Mouse (Mus musculus) small intestine, adult 2 months (tissue): ENCODE results near the gene Atp13a2. TPM values are rescaled to one million over a fixed set of nuclear protein-coding genes. Genes with fewer than 3 reads are reported as not detected.
A peak's percentile ranks its signal among the peaks of the same experiment; 100 is the strongest.

Experiments used
- H3K27ac ChIP-seq: fragments of 200-500 bp; 2 replicates; pipeline ENCODE4 v1.5.1; 2012; ENCODE audit warnings: low read depth, low read length, control low read depth, inconsistent platforms; ENCODE audit not compliant: insufficient read depth
- H3K27me3 ChIP-seq: fragments of 200-500 bp; 2 replicates; pipeline ENCODE4 v1.6.1; 2012; ENCODE audit warnings: mild to moderate bottlenecking, moderate library complexity, low read length, inconsistent platforms; ENCODE audit not compliant: control insufficient read depth, insufficient read depth
- H3K36me3 ChIP-seq: fragments of 200-500 bp; 2 replicates; pipeline ENCODE4 v1.6.1; 2012; ENCODE audit warnings: mild to moderate bottlenecking, low read length, control low read depth, inconsistent platforms; ENCODE audit not compliant: control insufficient read depth, insufficient read depth
- H3K4me1 ChIP-seq: fragments of 200-500 bp; 2 replicates; pipeline ENCODE4 v1.6.1; 2012; ENCODE audit warnings: low read length, inconsistent platforms, mixed read lengths; ENCODE audit not compliant: control insufficient read depth, insufficient read depth, insufficient read length
- H3K4me3 ChIP-seq: fragments of 200-500 bp; 2 replicates; pipeline ENCODE4 v1.5.1; 2012; ENCODE audit warnings: low read depth, mild to moderate bottlenecking, control low read depth, inconsistent platforms, low read length, moderate library complexity
- CTCF ChIP-seq: fragments of 200-500 bp; IDR thresholded peaks from 2 replicates; pipeline ENCODE4 v1.5.1; 2012; ENCODE audit warnings: low read depth, mild to moderate bottlenecking, control low read depth, inconsistent platforms, low read length, moderate library complexity, mixed read lengths; ENCODE audit not compliant: insufficient replicate concordance, insufficient read length; ENCODE audit errors: extremely low read depth
- POLR2A ChIP-seq: fragments of 200-500 bp; IDR thresholded peaks from 2 replicates; pipeline ENCODE4 v1.6.1; 2012; ENCODE audit warnings: low read depth, mild to moderate bottlenecking, control low read depth, inconsistent platforms, low read length, moderate library complexity
- WGBS: fragments of 180-500 bp; shearing (Covaris S2); methylation state at CpG from one replicate; pipeline ENCODE4 v1.1.7; 2018; 5-methylcytosine and 5-hydroxymethylcytosine counted together
- polyA plus RNA-seq: library from polyadenylated mRNA; depleted of rRNA; stranded (reverse); fragments of >200 nt; gene quantifications from 2 replicates; pipeline ENCODE4 v1.2.3, GENCODE M21; 2012; rRNA removed

Atp13a2 gene
- polyA plus RNA-seq = 63.0 and 76.6 TPM in 2 replicates

DNA sequence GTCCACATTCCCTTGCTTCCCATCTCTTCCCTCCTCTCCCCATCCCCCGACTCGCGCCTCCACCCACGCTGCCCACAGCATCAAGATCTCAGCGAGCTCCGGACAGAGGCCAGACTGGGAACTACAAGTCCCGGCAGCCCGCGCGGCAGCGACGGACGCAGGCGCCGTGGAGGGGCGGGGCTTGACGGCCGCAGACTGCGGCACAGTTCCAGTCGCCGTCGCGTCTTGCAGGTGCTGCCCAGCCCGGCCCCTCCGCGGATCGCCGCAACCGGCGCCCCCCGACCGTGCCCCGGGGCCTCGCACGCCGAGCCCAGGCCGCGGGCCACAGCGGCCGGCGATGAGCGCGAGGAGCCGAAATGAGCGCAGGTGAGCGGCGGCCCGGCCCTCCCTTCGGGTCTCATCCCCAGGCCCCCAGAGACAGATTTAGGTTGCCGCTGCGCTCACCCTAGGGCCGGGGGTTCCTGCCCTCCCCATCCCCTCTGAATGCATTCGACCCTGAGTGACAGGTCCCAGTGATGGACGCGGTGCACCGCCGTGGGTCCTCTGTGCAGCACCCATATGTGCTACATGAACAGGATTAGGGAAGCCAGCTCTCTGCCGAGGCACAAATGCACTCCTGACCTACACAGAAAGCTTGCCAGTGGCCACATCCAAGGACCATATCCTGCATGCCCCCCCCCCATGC, at the start of gene Atp13a2:
Gene Atp13a2 (plus strand): TSS at position 163 of the 685 bp plus-strand sequence.
- Histone ChIP-seq H3K27ac (no peak within 1 kb of the TSS), H3K36me3 (no peaks in the 10 kb centered on the region), H3K4me1 (peaks cover 14% of the 10 kb centered on the region), H3K27me3 (no peaks in the 10 kb centered on the region), H3K4me3 (peak within 1 kb of the TSS; percentile 80)
- TF ChIP-seq CTCF = peak; percentile 18; the same call in 1 of the 2 replicates
- peak; percentile 12; the same call in 1 of the 2 replicates for TF ChIP-seq POLR2A
- WGBS = under 1% methylated on average over 58 of the region's 58 CpGs

DNA sequence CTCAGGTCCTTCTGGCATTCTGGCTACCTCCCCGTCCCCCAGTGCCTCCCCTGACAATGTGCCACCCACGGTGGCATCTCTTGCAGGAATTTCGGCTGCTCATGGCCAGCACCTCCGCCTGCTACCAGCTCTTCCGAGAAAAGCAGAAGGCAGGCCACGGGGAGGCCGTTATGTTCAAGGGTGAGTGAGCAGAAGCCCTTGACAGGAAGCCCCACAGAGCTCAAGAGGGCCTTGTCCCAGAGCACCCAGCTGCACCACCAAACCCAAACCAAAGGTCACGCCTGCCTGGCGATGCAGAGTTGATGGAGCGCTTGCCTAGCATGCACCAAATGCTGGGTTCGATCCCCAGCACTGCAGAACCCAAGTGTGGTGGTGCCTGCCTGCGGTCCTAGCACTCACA, 42.3 kb upstream of the Atp13a2 start:
- WGBS = 82% methylated on average over 12 of the region's 12 CpGs
- TF ChIP-seq CTCF (no peak), POLR2A (no peak)
- Histone ChIP-seq H3K4me1 (no peaks in the 10 kb centered on the region), H3K27me3 (no peaks in the 10 kb centered on the region), H3K4me3 (no peak overlapping the region), H3K36me3 (no peaks in the 10 kb centered on the region), H3K27ac (peak overlapping the region; percentile 88)

GRCm38 (mm10) chr4:140944961-140945442, 41.7 kb upstream of the Atp13a2 start:
- TF ChIP-seq CTCF (no peak), POLR2A (no peak)
- 68% methylated on average over 5 of the region's 5 CpGs for WGBS
- peak overlapping the region; percentile 88 for H3K27ac ChIP-seq
- H3K27me3 ChIP-seq = no peaks in the 10 kb centered on the region
- H3K4me3 ChIP-seq = peak overlapping the region; percentile 37; the same call in 1 of the 2 replicates
- H3K4me1 ChIP-seq = no peaks in the 10 kb centered on the region
- no peaks in the 10 kb centered on the region for H3K36me3 ChIP-seq

- WGBS = 82% methylated on average over 4 of the region's 4 CpGs
- Histone ChIP-seq H3K36me3 (no peaks in the 10 kb centered on the region), H3K4me3 (peak overlapping the region; percentile 37; the same call in 1 of the 2 replicates), H3K4me1 (no peaks in the 10 kb centered on the region), H3K27me3 (no peaks in the 10 kb centered on the region), H3K27ac (peak overlapping the region; percentile 88)
- TF ChIP-seq CTCF (no peak), POLR2A (no peak)
Measured at GRCm38 (mm10) chr4:140945571-140945970, 41.1 kb upstream of the Atp13a2 start.

DNA sequence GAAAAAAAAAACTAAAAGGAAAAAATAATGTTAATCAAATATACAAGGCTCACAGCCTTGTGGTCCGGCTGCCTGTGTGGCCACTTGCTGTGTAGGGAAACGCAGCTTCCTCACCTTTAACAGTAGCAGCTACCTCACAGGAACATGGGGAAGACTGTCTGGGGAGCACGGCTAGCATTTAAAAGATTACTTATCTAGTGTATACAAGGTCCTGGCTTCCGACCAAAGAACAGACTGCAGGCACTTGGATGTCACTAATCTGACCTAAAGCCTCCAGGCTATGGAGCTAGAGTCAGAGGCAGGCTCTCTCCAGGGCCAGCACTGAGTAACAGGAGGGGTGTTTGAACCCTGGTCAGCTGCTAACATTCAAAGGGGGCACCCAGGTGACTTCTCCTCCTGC, 40.6 kb upstream of the Atp13a2 start:
- Histone ChIP-seq H3K27me3 (no peaks in the 10 kb centered on the region), H3K36me3 (no peaks in the 10 kb centered on the region), H3K4me1 (no peaks in the 10 kb centered on the region), H3K27ac (peak overlapping the region; percentile 16; the same call in 1 of the 2 replicates), H3K4me3 (no peak overlapping the region; the same call in 1 of the 2 replicates)
- 29% methylated on average over 4 of the region's 4 CpGs for WGBS
- TF ChIP-seq POLR2A (no peak), CTCF (no peak)

- no peaks in the 10 kb centered on the region for H3K27me3 ChIP-seq
- H3K4me3 ChIP-seq = no peak overlapping the region
- 75% methylated on average over 14 of the region's 14 CpGs for WGBS
- TF ChIP-seq CTCF (no peak), POLR2A (no peak)
- H3K36me3 ChIP-seq = no peaks in the 10 kb centered on the region
- peak overlapping the region; percentile 37; the same call in 1 of the 2 replicates for H3K27ac ChIP-seq
- H3K4me1 ChIP-seq = peaks cover 3% of the 10 kb centered on the region
Measured at GRCm38 (mm10) chr4:140946580-140947205, 40.0 kb upstream of the Atp13a2 start.
